Mouse (Mus musculus) embryo, embryonic 11.5 days (tissue): Measurements from ENCODE around the gene Cpa5.

Experiments used
- DNase-seq: peaks from one replicate; pipeline ENCODE4 v3.0.0-alpha.2; 2012; ENCODE audit warnings: low read depth, low spot score

Cpa5 gene

DNA sequence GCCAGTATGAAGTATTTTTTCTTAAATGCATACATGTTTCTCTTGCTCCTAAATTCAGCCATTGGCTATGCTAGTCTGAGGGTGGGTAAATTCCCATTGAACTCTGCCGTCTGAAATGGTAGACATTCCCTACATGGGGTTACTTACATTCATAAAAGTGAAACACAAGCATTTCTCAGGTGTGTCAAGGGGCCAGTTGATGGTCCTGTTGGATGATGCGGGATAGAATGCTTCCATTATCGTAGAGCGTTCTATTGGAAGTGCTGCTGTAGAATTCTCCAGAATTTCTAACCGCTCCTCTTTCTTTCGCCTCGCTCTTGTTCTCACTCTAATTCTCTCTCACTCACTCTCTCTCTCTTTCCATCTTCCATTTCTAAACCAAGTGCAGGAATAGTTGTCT, at the start of gene Cpa5:
Gene Cpa5, plus strand, starts transcription at position 301 of the 400 bp plus-strand sequence.
- DNase-seq, result no peak

DNA sequence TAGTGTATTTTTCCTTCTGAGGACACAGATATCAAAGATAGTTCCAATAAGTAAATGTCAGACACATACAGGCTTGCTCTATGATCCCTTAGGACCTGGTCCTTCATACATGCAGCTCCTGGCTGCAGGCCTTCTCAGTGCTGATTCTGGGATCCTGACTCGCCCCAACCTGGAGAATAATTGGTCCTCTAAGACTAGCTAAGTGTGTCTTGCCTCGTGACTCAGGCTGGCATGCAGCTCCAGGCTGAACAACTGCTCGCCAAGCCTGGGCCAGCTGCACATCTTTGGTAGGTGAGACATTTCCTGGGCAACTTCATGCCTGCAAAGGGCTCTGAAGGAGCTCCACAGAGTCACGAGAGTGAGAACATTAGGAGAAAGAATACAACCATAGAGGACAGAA, 48.7 kb upstream of the Cpa5 start:
- DNase-seq, result no peak

DNA sequence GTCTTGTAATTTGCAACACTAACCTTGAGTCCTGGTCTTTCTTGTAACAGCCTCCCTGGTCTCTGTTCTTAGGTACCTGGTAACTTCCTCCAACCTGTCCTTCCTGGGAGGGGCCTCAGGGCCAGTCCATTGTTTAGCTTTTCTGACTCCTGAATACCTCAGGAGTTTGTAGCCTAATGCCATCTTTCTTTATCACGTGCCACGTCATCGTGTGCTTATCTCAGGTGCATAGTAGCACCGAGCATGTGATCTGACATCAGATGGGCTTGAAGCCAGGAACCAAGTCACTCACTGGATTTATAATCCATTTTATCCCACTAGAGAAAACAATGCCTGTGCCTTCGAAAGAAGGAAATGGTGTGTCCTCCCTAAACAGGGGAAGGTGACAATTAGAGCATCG, 47.2 kb upstream of the Cpa5 start:
- DNase-seq, result no peak

DNA sequence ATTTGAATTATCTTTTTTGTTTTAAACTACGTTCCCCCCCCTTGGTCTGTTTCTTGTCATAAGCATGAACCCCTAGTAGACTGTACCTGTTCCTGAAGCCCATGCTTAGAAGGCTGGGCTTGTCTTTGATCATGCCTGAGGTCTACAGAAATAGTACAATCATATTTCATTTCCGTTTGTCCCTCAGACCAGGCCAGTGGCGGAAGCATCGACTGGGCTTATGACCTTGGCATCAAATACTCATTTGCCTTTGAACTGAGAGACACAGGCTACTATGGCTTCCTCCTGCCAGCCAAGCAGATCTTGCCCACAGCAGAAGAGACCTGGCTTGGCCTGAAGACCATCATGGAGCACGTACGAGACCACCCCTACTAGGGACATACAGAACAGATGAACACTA, 46.8 kb upstream of the Cpa5 start:
- no peak for DNase-seq

DNA sequence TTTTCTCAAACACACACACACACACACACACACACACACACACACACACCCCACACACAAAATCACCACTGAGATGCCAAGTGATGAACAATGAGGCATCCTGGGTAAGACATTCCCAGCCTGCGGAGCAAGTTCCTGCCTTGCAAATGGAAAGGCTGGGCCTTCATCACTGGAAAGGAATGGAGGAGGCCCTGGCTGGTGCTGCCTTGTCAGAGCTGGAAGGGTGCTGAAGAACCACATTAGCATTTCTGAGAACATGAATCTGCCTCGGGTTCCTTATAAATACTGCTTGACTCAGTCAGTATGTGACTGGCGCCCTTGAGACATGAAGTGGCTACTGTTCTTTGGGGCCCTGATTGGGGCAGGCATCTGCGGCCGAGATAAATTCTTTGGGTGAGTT, 42.7 kb upstream of the Cpa5 start, which contains the start of gene Cpa4:
Gene Cpa4, plus strand, starts transcription at position 301 of the 400 bp plus-strand sequence.
- DNase-seq, result no peak

DNA sequence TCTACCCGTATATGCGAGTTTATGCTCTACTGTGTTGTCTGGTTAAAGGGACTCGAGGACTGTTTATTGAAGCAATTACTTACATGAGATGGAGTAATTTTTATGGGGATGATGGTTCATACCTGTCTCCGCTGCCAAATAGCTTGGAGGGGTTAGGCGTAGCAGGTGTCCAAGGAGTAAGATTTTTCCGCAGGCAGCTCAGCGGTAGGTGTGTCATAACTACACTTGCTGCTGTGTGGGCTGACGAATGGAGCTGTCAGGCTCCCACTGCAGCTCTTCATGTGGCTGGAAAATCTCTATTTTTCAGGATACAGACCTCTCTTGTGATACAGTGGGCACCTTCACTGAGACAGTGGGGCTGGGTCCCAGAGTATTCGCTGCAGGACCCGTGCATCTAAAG, 41.5 kb upstream of the Cpa5 start:
- DNase-seq, result no peak

DNA sequence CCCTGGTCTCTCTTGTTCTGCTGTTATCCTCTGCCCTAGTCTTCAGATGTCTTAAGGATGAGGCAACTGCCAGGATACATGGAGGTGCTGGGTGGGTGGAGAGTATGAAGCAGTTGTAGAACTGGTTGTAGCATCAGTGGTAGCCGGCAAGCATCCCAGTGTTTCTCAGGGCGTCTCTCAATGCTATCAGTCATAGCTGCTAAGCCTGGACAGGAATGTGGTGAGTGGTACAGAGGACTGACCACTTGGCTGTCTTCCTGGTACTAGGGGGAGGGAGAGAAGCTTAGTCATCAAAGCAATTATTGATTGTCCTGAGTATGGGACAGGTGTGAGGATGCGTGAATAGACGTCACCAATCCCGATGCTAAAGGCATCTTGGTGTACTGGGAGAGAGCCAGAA, 40.8 kb upstream of the Cpa5 start:
- DNase-seq, result no peak

DNA sequence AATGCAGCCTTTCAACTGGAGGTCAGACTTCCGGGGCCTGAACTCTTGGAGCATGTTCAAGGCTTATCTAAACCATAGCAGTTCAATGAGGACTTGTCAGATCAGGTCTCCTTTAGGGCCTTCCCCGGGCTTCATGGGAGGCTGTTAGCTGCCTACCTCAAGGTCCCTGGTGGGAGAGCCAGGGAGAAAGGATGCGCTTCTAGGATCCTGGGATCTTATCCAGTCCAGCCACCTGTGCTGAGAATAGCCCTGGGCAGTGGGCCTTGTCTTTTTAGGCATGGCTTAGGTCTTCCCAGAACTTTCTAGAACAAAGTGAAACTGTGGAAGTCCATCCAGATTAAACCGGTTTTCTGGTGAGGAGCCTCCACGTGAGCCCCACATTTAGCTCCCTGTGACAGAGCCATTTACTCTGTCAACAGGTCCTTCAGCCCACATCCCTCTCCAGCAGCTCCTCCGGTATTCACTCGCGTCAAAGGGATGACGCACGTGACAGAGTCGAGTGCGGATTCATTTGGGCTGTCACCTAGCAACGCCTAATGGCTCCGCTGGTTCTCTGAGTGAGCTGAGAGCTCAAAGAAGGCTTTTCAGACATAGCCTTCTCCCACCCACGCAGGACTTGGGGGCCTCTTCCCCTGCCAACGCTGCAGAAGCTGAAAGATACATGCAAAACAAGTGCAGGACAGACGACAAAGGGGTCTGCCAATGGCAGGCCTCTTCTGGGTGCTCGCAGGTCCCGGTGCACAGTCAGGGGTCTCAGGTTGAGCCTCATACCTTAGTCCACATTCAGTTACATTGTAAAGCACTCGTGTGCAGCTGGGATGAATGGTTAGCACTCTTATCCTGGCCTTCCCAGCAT, 38.1 kb upstream of the Cpa5 start:
- peak; percentile 37 for DNase-seq

DNA sequence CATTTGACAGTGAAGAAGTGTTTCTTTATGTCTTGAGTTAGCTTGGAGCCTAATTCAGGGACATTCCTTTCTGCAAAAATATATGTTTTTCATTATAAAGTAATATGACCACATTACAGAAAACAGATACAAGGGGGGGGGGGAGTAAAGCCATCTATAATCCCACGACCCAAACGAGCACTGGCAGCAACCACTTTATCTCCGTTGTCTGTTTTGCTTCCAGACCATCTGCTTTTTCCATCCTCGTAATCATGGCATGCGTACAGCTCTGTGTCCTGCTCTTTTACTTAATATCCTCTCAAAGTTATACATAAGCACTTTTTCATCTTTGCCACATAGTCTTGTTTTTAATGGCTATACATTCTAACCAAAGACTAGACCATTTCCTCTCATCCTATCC, 37.4 kb upstream of the Cpa5 start:
- DNase-seq, result no peak

DNA sequence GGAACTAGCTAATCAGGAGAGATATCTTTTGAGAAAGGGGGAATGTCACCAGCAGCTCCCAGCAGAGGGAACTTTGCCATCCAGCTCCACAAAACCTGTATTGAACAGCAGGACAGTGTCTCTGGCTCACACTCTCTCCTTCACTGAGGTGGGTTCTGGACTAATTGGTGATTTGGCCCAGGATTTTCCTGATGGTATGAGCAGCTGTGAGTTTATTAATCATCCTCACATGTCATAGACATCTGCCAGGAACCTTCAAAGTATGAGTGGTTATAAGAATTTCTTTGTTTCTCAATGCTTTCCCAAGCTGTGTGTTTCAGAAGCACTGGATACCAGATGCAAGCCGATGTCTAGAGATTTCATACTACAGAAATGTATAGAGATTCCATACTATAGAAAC, 35.9 kb upstream of the Cpa5 start:
- no peak for DNase-seq

DNA sequence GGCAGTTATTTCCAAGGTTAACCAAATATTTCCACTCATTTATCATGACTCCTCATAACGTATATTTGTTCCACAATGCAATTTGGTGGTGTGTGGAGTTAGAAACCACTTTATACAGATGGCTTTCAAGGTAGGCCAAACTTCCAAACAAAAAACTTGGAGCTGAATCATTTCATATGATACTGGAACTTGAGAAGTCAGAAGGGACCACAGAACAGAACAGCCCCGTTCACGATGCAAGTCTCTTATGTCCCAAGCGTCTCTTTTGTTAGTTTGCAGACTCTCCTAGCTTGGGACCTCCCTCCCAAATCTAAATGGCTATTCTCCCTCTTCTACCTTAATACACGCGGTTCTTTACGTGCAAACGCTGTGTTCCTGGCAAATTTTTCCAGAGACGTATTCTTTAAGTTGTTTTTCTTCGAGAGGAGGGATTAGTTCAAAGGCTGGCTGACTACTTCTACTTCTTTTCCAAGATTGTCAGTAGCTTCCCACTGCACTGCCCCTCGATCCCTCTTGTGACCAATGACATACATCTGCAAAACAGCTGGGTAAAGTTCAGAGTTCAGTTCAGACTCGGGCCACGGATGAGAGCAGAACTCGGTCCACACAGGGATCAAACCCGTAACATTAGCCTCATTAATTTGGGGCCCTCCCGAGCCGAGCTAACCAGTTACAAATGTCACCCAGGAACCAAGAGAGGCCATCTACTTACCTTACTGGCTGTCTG, 34.2 kb upstream of the Cpa5 start:
- DNase-seq, result no peak

DNA sequence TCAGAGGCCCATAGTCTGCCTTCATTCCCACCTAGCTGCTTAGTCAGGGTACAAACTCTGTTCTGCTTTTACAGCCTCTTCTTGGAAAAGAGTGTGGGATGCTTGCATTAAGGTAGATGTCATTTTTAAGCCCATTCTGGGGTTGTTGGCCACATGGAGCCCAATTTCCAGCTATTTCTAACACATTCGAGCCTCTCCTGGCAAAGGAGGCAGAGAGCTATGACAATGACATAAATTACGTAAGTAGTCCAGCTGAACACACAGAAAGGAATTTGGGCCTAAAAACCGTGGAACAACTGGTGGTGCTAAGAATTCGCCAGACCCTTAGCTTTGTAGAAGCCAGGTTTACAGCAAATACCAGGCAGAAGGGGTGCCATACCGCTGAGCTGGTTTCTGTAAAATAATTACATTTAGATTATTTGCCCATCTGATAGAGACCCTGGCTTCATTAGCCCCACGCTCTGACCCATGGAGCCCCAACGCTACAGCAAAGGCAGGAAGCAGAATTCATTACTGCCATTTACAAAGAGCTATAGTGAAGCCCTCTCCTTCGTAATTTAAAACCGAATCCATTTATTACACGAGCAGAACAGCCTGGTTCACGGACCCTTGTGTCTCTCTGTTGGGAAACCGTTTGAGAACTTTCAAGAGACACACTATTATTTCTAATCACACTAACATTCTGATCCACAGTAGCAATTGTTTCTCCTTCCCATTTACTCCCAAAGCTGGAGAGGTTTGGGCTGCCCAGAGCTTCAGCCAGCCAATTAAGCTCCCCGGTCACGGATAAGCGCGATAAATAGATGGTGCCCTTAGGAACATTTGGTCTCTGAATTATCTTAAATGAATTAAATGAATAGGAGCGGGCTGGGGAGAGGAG, 30.6 kb upstream of the Cpa5 start:
- DNase-seq, result no peak

DNA sequence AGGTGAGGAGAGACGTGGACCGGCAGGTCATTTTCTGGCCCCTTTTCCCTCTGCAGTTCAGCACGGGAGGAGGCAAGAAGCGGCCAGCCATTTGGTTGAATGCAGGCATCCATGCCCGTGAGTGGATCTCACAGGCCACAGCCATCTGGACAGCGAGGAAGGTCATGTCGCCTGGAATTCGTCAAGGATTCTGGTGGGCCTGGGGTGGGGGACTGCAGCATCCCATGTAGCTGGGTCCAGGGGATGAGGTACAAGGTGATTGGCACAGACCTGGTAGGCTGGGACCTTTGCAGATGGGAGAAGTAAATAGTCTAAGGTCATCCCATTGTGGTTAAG, 30.0 kb upstream of the Cpa5 start:
- no peak for DNase-seq

DNA sequence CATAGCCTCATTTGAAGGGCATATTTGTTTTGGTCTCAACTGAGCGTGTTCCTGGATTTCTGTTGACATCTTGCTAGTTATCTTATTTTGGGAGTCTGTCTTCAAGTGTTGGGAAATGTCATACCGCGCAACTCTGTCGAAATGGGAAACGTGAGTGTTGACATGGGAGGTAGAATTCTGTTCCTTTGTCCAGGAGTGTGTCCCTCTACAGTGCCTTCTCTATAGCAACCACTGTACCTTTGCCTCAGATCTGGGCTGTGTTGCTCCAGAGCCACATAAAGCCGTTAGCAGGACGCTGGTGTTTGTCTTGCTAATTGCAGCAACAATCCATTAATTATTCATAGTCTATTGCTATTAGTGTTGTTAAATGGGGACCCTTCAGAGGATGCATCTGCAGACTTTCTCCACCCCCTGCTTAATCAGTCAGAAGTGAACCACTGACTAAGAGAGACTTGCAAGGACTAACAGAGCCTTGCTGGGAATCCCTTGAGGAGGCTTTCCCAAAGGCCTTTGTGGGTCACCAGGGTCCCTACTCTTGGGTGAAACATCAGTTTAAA, 23.8 kb upstream of the Cpa5 start:
- no peak for DNase-seq

DNA sequence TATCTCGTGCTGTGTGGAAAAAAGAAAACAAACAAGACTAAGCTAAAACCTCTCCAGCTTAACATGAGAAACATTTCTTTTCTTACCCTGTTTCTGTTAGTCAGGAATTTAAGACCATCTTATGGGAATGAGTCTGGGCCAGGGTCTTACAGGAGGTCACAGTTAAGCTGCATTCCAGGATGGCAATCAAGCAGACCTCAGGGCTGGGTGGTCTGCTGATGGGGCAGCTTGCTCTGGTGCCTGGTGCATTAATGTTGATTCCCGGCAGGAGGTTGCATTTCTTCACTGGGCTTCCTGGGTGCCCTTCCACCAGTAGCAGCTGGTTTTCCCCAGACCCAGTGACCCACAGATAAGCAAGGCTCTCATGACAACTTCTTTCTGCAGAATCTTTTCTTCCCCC, 21.0 kb upstream of the Cpa5 start:
- DNase-seq, result no peak

DNA sequence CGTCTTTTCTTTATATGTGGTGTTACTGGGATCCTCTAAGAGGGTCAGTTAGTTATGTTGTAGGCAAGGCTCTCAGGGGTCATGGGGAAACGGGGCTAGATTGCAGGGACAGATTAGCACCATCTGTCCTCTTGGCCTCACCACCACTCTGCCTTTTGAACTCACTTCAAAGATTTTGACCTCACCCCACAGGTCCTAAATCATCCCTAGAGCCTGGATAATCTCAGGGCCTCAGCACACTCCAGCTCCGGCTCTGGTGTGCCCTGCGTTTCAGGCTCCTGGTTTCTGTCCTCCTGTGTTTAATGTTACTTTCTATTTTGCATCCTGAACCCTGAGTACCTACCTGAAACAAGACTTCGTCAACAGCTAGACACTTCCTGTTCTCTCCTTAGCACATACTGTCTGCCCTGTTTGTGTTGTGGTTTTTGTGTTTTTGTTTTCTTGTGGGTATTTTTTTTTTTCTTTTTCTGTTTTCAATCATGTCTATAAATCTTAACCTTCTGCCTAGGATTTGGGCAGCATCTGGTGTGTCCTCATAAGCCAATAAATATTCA, 18.9 kb upstream of the Cpa5 start:
- no peak for DNase-seq

DNA sequence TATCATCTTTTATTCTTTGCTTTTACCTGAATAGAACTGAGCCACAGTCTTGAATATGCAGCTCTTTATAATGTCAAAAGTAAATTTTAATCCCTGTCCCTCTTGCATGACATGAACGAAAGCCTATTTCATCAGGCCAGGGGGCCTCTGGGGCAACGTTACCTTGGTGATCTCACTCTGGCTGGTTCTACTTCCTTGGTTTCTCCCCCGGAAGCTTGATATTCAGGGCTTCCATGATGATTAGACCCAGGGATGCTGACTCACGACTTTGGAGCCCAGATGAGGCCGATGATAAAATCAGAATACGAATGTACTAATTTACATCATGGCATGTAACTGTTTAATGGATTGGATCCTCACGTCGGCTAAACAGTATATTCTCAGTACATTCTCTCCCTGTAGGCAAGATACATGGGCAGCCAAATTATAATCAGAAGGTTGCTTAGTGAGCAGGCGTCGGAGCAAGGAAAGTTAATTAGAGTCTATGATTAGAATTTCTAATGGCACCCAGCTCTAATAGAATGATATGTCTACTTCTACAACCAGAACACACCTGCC, 18.3 kb upstream of the Cpa5 start:
- DNase-seq, result no peak

DNA sequence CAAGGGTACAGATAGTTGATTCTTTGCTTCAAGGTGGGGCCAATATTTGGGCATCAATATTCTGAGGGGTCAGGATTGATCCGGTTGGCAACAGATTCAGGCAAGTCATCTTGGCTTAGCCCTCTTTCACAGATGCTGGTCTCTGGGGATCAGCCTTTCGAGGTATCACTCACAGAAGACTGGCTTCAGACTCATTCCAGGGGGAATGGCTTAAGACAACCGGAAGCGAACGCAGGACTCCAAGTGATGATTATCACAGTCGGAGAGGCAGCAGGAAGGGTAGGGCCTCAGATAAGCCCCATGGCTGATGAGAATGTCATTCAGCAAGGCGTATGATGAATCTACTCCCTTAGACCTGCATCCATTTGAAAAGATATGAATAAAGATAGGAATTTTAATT, 16.4 kb upstream of the Cpa5 start:
- DNase-seq, result no peak

DNA sequence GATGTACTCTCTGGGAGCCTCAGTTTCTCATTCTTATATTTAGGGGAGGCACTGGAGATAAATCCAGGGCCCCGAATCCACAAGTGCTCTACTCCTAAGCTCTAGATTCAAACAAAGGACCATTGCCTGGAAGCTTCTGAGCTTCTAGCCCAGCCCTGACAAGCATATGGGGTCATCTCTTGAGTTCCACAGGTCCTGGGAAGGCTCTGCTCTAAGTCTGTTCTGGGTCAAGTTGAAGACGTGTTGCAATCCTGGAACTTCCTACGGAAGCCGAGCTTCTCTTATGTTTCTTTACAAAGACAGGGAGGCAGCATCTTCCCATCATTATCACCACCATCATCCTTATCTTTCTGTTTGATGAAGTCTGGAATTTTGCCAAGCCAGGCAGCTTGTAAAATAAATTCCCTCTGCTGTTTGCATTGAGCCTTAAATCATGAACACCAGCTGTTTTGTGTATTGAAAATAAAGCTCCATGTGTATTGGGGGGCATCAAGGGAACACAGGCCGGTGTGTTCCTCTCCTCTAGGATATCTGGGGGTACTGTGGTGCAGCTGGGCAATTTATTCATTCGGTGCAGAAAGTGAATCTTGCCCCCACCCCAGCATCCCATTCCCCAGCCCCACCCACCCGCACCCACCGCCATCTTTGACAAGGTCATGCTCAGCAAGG, 14.4 kb upstream of the Cpa5 start:
- DNase-seq, result no peak

DNA sequence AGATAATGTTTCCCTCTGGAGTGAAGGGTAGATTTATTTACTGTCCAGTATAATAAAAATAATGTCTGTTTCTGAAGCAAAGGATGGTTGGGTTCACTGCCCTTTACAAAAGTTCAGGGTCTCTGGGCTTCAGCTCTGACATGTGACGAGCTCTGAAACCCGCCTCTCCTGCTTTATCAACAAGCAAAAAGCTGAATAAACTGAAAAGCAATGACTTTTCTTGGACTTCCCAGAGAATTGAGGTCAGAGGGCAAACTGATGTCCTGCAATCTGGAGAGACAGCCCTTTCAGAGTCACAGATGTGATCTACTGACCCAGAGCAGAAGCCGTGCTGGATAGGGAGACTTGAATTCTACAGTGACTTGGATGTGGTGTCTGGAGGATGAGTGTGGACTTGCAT, 10.8 kb upstream of the Cpa5 start:
- no peak for DNase-seq

DNA sequence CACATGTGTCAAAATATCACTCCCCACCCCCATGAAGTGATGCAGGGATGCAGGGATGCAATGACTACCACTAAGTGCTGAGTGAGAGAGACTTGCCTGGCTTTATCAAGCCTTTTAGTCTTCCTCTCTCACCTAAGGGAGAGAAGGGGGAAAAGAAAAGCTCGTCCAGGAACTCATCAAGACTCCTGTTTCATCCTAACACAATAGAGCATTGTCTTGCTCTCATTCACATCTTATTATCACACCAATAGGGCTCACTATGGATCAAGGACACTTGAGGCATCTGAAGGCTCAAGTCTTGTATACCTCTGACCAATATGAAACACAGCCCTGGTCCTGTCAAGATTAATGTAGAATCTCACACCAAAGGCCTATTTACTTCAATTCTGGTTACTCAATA, 9.8 kb upstream of the Cpa5 start:
- DNase-seq, result no peak
